Mouse (Mus musculus) spleen, adult 18-20 months (tissue): ENCODE measurements around the gene Plekhh3.

Experiments used
- DNase-seq, 2 experiments: peaks; one replicate each; pipeline ENCODE4 v3.0.0; 2022; ENCODE audit warnings: mixed read lengths in 2 of 2

Plekhh3 gene

DNA sequence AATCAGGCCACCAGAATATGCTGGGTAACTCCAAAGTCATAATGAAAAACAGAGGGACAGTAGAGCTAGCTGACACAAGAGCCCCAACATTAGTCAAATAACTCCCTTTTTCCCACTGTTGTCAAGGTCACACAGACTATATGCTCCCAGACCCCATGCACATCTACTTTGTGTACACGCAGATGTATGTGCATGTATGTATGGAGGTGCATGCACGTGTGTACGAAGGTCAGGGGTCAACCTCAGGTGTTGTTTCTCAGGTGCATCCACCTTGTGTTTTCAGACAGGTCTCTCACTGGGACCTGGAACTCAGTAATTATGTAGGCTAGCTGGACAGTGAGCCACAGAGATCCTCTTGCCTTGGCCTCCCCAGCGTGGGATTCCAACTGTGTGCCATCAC lies 14.3 kb upstream of the Plekhh3 start:
- DNase-seq, result no peak

DNA sequence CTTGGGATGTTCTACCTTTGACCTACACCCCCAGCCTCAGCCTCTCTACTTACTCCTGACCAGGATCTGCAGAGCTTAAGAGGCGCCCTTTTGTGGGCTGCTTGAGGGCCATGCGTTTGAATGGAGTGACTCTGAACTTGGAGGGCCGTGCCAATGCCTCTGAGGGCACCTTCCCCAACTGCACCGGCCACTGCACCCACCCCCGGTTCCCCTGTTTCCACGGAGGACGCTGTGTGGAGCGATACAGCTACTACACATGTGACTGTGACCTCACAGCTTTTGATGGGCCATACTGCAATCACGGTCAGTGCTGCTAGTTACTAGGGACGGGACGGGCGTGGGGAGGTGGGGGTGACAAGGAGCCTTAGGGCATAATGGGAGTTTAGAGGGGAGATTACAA lies 13.8 kb upstream of the Plekhh3 start:
- no peak for DNase-seq

DNA sequence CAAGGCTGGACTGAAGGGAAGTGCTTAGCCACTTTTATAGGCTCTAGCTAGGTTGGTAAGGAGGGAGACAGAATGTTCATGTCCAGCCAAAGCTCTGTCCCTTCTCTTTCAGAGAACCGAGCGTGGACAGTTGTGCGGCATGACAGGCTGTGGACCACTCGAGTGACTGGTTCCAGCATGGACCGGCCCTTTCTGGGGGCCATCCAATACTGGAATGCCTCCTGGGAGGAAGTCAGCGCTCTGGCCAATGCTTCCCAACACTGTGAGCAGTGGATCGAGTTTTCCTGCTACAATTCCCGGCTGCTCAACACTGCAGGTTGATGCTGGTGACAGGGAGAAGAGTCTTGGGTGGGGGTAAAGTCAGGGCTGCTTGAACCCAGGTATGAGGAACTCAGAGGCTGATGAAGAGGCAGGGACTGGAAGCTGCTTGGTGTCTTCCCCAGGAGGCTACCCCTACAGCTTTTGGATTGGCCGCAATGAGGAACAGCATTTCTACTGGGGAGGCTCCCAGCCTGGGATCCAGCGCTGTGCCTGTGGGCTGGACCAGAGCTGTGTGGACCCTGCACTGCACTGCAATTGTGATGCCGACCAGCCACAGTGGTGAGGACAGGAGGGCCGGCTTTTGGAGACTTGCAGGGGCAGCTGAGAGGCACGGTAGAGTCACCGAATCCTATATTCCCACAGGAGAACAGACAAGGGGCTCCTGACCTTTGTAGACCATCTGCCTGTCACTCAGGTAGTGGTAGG lies 11.8 kb upstream of the Plekhh3 start:
- DNase-seq, result no peak

DNA sequence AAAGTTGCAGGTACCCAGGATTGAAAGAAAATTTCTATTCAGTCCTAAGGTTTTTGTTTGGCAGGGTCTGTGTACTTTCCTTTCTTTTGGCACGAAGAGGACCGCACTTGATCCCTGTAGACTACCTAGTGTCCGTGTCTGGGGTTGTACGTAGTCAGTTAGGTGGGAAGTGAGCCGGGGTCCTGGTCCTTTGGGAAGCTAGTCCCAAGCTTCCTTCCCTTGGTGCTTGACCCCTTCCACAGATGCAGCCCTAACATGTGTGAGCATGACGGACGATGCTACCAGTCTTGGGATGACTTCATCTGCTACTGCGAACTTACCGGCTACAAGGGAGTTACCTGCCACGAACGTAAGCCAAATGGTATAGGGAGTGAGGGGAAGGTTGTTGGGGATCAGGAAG lies 10.8 kb upstream of the Plekhh3 start:
- no peak for DNase-seq

DNA sequence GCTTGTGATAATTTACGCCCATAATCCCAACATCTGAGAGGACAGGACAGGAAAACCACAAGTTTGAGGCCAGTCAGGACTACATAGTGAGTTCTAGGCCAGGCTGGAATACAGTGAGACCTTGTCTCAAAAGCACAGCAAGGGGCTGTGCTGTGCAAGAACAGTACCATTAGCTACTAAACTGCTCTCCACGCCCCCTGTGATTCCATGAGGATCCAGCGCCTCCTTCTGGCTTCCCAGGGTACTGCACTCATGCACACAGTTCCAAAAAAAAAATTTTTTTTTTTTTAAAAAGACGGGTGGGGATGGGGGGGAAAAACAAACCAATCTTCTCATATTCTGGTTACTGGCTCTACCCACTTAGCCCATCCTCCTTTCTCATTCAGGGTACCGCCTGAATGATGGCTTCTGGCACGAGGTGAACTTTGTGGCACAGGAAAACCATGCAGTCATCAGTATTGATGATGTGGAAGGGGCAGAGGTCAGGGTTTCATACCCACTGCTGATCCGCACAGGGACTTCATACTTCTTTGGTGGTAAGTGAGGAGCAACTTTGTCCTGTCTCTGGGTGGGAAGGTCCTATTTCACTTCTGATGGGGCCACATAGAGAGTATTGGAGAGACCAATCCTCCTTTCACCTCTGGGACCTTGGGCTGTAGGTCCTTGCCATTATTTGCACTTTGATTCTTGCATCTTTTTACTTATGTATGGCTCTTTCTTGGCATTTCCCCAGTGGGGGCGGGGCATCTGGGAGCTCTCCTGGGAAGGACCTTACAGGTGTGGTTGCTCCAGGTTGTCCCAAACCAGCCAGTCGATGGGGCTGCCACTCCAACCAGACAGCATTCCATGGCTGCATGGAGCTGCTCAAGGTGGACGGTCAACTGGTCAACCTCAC lies 9.9 kb upstream of the Plekhh3 start:
- peak; percentile 10 to 48 for DNase-seq

DNA sequence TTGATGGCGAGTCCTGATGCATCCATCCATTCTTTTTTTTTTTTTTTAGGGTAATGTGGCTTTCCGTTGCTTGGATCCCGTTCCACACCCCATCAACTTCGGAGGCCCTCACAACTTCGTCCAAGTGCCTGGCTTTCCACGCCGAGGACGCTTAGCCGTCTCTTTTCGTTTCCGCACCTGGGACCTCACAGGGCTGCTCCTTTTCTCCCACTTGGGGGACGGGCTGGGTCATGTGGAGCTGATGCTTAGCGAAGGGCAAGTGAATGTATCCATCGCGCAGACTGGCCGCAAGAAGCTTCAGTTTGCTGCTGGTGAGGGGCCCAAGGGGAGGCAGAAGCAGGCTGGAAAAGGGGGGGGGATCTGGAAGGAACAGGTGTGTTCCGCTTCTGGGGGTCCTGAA lies 9.1 kb upstream of the Plekhh3 start:
- no peak for DNase-seq

DNA sequence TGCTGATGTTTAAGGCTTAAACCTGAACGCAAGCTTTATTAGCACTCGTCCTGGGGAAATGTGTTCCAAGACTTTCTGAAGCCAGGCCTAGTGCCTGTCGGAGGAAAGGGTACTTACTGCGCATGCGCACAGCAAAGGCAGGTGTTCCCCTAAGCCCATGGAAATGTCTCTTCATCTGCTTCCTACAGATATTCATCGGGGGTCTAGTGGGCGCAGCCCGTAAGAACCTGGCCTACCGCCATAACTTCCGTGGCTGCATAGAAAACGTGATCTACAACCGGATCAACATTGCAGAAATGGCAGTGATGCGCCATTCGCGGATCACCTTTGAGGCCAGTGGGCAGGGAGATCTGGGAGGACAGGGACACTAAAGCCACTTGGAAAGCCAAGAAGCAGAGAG lies 8.2 kb upstream of the Plekhh3 start:
- no peak for DNase-seq

DNA sequence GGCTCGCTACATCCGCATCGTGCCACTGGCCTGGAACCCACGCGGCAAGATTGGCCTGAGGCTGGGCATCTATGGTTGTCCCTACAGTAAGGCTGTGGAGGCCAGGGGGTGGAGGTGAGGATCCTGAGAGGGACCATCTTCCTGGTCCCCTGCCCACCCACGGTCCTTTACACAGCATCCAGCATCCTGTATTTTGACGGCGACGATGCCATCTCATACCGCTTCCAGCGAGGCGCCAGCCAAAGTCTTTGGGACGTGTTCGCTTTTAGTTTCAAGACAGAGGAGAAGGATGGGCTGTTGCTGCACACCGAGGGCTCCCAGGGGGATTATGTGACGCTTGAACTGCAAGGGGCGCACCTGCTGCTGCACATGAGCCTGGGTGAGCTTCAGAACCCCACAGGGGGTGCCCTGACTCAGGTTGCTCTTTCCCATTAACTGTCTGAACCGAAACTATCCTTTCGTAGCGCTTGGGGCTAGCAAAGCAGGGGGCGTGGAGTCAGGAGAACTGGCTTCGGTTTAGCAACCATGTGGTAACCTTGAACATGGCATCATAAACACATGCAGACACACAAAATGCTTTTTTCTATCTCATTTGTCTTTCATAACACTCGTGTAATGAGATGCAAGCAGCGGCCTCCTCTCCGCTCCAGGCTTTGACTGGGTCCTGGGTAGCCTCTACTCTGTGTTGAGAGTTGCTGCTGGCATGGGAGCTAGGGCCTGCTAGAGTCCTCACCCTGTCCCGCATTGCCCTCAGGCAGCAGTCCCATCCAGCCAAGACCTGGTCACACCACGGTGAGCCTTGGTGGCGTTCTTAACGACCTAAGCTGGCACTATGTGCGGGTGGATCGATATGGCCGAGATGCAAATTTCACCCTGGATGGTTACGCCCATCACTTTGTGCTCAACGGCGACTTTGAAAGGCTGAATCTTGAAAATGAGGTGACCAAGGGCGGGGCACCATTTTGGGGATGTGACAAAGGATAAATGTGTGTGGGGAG lies 7.2 kb upstream of the Plekhh3 start:
- DNase-seq, result no peak

DNA sequence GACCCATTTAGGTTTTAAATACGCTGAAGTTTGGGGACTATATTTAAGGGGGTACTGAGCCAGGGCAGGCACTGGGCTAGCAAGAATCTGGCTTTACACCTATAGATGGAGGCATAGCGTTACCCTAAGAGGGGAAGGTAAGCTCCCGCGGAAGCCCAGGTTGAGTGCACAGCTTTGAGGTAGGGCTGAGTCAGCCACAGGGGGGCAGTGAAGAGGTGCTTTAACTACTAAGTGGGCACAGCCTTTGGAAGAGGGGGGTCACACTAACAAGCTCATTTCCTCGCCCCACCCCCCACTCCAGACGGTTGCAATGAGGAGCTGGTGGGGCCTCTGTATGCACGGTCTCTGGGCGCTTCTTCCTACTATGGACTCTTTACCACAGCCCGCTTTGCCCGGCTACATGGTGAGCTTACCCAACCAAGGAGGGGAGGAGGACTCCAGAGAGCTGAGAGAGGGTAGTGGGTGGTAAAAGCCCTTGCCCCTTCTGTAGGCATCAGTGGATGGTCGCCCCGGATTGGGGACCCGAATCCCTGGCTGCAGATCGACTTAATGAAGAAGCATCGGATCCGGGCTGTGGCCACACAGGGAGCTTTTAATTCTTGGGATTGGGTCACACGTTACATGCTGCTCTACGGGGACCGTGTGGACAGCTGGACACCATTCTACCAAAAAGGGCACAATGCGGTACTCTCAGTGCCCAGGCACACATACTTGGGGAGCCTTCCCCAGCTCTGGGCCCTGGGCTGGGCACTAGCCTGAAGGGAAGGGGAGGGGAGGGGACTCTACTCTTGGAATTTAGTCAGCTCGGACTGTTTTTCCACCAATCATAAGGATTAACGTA lies 6.0 kb upstream of the Plekhh3 start:
- DNase-seq, result peak; percentile 54 to 75

DNA sequence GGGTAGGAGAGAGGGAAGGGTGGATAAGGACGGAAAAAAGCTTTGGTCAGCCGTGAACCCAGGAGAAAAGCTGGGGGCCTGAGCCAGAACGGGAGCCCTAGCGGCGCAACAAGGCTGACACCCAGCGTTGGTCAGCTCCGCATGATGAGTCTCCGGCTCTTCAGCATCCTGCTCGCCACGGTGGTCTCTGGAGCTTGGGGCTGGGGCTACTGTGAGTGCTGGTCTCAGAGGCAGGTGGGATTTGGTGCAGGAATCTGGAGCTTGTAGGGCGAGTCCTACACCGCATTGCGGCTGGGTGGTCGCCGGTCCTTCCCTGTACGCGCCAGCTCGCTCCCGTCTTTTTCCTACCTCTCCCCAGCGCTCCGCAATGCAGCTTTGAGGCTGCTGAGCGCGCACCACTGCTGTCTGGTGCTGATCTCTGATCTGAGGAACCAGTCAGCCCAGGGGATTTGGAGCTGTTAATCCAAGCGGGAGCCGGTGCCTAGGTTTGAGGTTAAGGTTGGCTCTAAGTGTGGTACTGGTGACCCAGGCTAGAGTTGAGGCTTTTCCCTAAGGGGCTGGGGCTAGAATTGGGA lies 5.1 kb upstream of the Plekhh3 start:
- DNase-seq, result peak in 1 of 2 experiments; percentile 27

DNA sequence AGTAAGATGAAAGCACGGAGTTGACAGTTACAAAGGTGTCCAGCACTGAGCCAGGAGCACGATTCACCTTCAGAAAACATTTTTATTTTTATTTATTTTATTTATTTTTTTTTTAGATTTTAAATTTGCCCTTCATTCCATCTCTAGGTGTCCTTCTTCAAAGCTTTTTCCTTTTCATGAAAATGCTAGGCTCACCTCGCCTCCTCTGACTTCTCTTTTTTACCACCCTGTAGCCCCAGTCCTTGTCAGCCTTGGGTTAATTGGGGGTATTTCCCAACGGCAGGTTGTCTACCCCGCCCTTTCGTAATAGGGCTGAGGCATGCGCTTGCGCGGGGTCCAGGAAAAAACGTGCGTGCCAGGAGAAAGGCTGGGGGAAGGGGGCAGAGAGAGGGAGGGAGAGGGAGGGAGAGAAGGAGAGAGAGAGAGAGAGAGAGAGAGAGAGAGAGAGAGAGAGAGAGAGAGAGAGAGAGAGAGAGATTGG lies 4.5 kb upstream of the Plekhh3 start:
- no peak for DNase-seq

DNA sequence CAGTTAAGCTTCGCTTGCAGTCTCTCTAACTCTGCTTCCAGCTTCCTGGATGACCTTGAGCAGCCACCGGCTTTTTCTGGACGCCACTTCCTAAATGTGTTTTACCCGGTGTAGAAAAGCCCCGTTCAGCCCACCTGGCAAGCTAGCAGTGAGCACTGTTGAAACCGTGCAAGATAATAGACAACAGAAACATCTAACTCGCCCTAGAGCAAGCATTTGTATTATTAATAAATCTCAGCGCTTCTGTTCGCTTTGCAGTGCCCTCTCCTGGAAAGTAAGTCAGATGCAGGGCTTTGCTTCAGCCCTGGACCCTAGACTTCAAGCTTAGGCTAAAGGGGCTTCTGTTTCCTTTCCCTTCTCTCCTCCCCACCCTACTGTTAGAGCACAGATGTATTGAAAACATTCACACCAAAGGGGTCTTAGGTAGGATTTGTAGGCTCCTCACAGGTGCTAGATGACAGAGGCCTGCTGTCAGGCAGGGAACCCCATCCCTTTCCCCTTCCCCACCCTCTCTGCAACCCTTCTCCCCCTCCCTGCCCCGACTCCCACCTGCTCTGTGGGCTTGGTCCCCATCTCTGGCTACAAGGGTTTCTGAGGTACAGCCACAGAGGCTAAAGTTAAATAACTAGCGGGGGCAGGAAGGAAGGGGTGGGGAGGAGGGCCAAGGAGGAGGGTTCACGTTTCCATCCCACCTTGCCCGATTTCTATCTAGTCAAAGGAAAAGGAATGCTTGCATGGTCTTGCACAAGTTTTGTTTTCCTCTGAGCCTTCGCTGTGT lies 3.9 kb upstream of the Plekhh3 start, which contains the start of gene Ccr10:
Gene Ccr10, minus strand, starts transcription at position 593 of the 778 bp plus-strand sequence.
- DNase-seq, result no peak

DNA sequence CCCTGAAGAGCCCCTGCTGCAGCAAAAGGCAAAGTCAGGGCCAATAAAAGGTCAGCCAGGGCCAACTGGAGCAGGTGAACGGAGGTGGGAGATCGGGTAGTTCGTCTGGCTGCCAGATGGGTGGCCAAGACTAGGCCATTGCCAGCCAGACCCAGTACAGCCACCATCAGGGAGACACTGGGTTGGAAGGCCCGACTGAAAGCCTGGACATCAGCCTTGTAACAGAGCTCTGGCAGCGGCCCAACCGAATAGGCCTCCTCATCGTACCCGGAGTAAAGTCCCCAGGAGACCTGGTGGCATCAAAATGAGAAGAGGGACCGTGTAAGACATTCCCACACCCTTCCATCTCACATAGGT lies 3.2 kb upstream of the Plekhh3 start:
- no peak for DNase-seq

DNA sequence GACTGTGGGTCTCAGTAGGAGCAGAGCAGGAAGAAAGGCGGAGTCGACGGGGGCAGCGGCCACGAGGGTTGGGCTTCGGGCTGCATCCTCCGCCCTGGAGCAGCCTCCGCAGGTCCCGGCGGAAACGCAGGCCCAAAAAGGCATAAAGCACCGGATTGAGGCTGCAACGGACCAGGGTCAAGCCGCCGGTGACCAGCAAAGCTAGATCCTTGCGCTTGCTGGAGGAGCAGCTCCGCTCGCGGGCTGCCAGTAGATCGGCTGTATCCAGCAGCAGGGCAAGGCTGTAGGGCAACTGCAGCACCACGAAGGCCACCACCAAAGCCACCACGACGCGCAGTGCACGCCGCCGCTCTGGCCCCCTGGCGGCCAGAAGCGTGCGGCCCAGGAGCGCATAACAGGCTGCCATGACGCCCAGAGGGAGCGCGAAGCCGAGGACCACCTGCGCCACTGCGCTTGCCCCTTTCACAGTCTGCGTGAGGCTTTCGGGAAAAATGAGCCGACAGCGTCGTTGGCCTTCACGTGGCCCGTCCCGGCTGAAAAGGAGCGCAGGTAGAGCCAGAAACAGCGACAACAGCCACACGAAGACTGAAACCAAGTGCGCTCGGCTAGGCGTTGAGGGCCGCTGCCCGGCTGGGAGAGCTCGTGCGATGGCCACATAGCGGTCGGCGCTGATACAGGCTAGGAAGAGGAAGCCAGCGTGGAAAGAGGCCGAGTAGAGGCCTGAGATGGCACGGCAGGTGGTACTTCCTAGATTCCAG lies 2.7 kb upstream of the Plekhh3 start:
- peak; percentile 63 to 77 for DNase-seq

DNA sequence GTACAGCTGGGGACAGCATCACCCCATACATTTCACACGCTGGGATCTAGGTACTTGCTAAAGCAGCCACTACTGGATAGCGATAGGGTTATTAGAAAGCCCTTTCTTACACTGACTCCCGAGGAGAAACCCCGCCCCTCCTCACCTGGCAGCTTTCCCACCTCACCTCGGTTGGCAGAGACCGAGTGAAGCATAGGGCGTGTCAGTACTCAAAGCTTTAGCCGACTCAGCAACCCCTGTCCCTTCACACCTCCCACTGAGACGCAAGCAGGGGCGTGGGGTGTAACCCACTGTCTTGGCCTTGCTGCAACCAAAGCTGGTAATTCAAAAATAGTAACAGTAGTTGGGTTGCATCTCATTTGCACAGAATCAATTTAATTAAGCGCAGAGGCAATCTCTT lies 2.0 kb upstream of the Plekhh3 start:
- DNase-seq, result no peak

DNA sequence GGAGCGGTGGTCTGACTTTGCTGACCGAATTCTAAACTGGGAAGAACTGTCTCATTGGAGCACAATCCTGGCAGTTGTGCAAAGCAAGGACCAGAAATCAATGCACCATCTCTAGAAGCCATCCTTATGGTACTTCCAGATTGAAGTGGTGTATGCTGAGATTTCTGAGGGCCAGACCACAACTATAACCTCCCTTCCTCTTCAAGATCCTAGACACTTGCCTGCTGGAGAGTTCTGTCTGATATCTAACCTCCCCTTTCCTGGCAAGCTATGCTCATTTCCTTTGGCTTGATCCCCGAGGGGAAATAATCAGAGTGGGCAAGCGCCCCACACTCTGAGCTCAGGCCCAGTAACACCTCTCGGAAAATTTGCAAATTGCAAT lies 1.3 kb upstream of the Plekhh3 start:
- no peak for DNase-seq

DNA sequence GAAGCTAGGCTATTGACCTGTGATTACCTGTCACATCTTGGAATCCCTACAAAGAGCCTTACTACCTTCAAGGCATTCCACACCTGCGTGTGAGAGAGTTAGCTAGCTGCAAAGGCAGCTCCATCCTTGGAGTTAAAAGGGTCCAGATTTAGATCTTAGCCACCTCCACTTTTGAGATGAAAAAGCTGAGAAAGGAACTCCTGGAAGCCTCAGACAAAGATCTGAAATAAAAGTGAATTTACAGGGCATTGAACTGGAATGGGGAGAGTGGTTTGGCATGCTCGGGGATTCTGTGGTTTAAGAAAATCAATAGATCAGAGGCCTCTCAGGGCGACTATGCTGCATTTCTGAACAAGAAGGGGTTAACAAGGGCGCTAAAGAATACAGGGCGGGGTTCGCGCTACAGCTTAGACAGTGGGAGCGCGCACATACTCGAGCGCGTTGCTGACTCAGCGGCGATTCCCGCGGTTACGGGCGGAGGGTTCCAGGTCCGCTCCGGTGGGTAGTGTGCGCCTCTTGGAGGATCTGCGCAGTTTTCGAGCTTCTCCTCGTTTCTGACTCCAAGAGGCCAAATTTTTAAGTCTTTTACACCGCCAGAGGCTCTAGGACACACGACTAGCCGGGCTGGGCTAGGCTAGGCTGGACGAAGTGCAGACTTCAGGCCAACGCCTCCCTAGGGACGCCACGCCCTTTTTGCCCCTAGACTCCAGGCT lies 726 bp upstream of the Plekhh3 start:
- peak in 1 of 2 experiments; percentile 46 for DNase-seq

DNA sequence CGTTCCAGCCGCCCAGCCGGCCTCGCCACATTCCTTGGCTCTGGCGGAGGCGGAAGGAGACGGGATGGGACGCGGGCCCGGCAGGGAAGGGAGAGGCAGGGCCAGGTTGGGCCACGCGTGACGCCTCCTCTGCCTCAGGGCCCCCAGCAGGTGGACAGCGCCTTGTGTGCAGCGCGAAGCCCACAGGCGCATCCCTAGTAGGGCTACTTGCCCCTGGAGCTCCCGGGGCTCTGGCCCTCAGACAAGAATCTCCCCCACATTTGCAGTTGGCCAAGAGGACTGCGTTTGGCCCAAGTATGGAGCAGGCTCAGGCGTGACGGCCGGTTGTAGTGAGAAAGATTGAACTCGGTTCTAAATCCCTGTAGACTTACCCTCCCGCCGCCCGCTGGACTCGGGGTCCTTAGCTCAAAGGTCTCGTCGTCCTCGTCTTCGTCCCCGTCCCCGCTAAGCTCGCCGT lies 769 bp downstream of the Plekhh3 start, which contains the start of gene Cntnap1:
Gene Cntnap1, plus strand, starts transcription at position 170 of the 457 bp plus-strand sequence.
- peak in 1 of 2 experiments; percentile 40 for DNase-seq
